Mouse (Mus musculus) ES-E14 (cell line): ENCODE measurements at regions not wholly inside any gene's neighbourhood (a gene's known extent, or its start where the extent isn't known, plus 50 kb on each side); places are given as distances from the start of the nearest gene placed in this dataset.

Source experiments
- DNase-seq: peaks from one replicate; pipeline ENCODE4 v3.0.0-alpha.2; 2013; ENCODE audit warnings: low read depth, low spot score
- H3K27ac ChIP-seq: 2 replicates; pipeline ENCODE4 v1.5.1; 2012; ENCODE audit warnings: low read depth, mild to moderate bottlenecking, low read length, moderate library complexity, mixed read lengths; ENCODE audit not compliant: poor library complexity, insufficient read depth, severe bottlenecking
- H3K36me3 ChIP-seq: 2 replicates; pipeline ENCODE4 v1.6.1; 2012; ENCODE audit warnings: mild to moderate bottlenecking, low read length, moderate library complexity, mixed read lengths; ENCODE audit not compliant: control insufficient read depth, poor library complexity, insufficient read depth, severe bottlenecking
- H3K4me1 ChIP-seq, 2 experiments: fragments of 150-350 bp in 1 of 2; sonication (generic) in 1 of 2; 2 replicates each; pipeline ENCODE4 v1.6.1; 2012; ENCODE audit warnings: low read length in 2 of 2, mild to moderate bottlenecking in 1 of 2, mixed read lengths in 1 of 2; ENCODE audit not compliant: control insufficient read depth in 2 of 2, insufficient read depth in 2 of 2, poor library complexity in 1 of 2
- H3K4me3 ChIP-seq, 2 experiments: fragments of 150-350 bp in 1 of 2; sonication (generic) in 1 of 2; 2 replicates each; pipeline ENCODE4 v1.5.1; 2012; ENCODE audit warnings: low read length in 2 of 2, low read depth in 1 of 2, mild to moderate bottlenecking in 1 of 2, mixed read lengths in 1 of 2; ENCODE audit not compliant: insufficient read depth in 1 of 2, poor library complexity in 1 of 2, severe bottlenecking in 1 of 2
- H3K9ac ChIP-seq: 2 replicates; pipeline ENCODE4 v1.6.1; 2012; ENCODE audit warnings: low read depth, mild to moderate bottlenecking, low read length, mixed read lengths; ENCODE audit not compliant: poor library complexity, insufficient read depth, severe bottlenecking
- H3K9me3 ChIP-seq: fragments of 150-350 bp; sonication (generic); 2 replicates; pipeline ENCODE4 v1.6.1; 2012; ENCODE audit warnings: low read depth, mild to moderate bottlenecking, low read length; ENCODE audit not compliant: control insufficient read depth, insufficient read depth
- CHD2 ChIP-seq: IDR thresholded peaks from 2 replicates; pipeline ENCODE4 v1.6.1; 2014; ENCODE audit warnings: mild to moderate bottlenecking, low read depth, low read length, inconsistent platforms
- HCFC1 ChIP-seq: IDR thresholded peaks from 2 replicates; pipeline ENCODE4 v1.6.1; 2012; ENCODE audit warnings: low read length, inconsistent platforms, borderline replicate concordance; ENCODE audit not compliant: insufficient read depth
- MAFK ChIP-seq: IDR thresholded peaks from 2 replicates; pipeline ENCODE4 v1.6.1; 2014; ENCODE audit warnings: mild to moderate bottlenecking, low read depth, low read length, inconsistent platforms; ENCODE audit not compliant: insufficient read depth
- ZC3H11A ChIP-seq: IDR thresholded peaks from 2 replicates; pipeline ENCODE4 v1.6.1; 2012; ENCODE audit warnings: low read depth, mild to moderate bottlenecking, inconsistent platforms, low read length, borderline replicate concordance
- ZNF384 ChIP-seq: IDR thresholded peaks from 2 replicates; pipeline ENCODE4 v1.6.1; 2012; ENCODE audit warnings: low read depth, low read length, inconsistent platforms
- in situ Hi-C, 2 experiments: fragments of 600-800 bp; cut with MboI; formaldehyde crosslinking; loops; one replicate each; pipeline ENCODE4 v1.15.1; 2025; ENCODE audit warnings: low sequenced_read_pairs in 2 of 2, inconsistent platforms in 1 of 2; ENCODE audit not compliant: unreplicated experiment in 2 of 2

DNA sequence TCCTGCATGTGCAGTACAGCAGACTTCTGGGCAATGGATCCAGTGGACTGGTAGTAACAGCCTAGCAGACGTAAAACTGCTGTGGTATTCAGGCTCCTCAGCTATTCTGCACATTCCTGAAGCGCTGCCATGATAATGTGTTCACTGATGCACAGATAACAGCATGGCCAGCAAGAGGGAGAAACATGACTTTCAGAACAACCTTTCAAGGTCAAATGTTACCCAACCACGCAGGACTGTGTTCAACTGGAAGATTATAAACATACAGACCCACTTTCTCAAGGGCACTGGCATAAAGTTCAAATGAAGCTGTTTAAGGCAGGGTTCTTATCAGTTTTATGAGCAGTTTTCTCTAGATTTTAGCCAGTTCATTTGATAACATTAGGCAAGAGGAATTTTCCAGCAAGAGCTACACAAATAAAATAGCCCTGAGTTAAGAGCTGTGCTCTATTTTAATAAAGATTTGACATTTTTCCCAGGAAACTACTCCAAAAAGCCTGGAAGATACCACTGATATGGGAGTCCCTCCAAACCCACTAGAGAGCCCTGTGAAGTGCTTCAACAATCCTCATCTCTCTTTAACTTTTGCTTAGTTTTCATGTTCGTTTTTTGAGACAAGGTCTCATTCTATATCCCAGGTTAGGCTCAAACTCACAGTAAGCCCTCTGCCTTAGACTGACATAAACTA is 311.6 kb upstream of the Cited2 start:
- no peaks in the 10 kb centered on the region for H3K4me1 ChIP-seq
- H3K36me3 ChIP-seq: no peaks in the 10 kb centered on the region
- no peak overlapping the region for H3K27ac ChIP-seq
- no peaks in the 10 kb centered on the region for H3K9me3 ChIP-seq
- H3K9ac ChIP-seq: no peak overlapping the region
- no peak overlapping the region for H3K4me3 ChIP-seq
- TF ChIP-seq MAFK (no peak), CHD2 (no peak), ZC3H11A (no peak), ZNF384 (no peak), HCFC1 (no peak)
- DNase-seq: no peak
- in situ Hi-C loops: no loop called here

- no peaks in the 10 kb centered on the region for H3K9me3 ChIP-seq
- no peaks in the 10 kb centered on the region for H3K4me1 ChIP-seq
- no peak overlapping the region for H3K9ac ChIP-seq
- no peak overlapping the region for H3K4me3 ChIP-seq
- TF ChIP-seq CHD2: no peak
- TF ChIP-seq HCFC1: no peak
- TF ChIP-seq ZC3H11A: no peak
- TF ChIP-seq ZNF384: no peak
- TF ChIP-seq MAFK: no peak
- no peaks in the 10 kb centered on the region for H3K36me3 ChIP-seq
- DNase-seq: no peak
- in situ Hi-C loops: no loop called here
- no peak overlapping the region for H3K27ac ChIP-seq
Observed at GRCm38 (mm10) chr10:17415112-17415511, 307.9 kb upstream of the Cited2 start.

- H3K9me3 ChIP-seq: no peaks in the 10 kb centered on the region
- TF ChIP-seq ZNF384: no peak
- no peak for TF ChIP-seq CHD2
- no peak for TF ChIP-seq MAFK
- TF ChIP-seq ZC3H11A: no peak
- no peak for TF ChIP-seq HCFC1
- H3K36me3 ChIP-seq: no peaks in the 10 kb centered on the region
- H3K27ac ChIP-seq: no peak overlapping the region
- in situ Hi-C loops: no loop called here
- H3K4me1 ChIP-seq: no peaks in the 10 kb centered on the region
- no peak for DNase-seq
- no peak overlapping the region for H3K4me3 ChIP-seq
- H3K9ac ChIP-seq: no peak overlapping the region
Observed at GRCm38 (mm10) chr10:17416121-17416520, 306.9 kb upstream of the Cited2 start.

DNA sequence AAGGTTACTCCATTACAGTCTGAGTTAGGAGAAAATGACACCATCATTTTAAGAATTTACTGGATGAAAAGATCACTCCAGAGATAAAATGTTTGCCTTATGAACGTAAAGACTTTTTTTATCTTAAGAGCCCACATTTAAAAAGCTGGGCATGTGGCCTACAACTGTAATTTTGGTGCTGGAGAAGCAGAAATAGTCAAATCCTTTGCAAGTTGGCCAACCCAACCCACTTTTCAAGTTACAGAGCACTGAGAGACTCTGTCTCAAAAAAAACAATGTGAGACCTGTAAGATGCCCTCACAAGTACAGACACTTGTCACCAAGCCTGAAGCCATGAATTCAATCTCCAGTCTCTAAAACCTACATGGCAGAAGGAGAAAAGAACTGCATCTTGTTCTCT is 305.6 kb upstream of the Cited2 start:
- no peak overlapping the region for H3K4me3 ChIP-seq
- no peaks in the 10 kb centered on the region for H3K36me3 ChIP-seq
- no peaks in the 10 kb centered on the region for H3K9me3 ChIP-seq
- TF ChIP-seq MAFK (no peak), ZC3H11A (no peak)
- H3K4me1 ChIP-seq: no peaks in the 10 kb centered on the region
- no peak for DNase-seq
- H3K27ac ChIP-seq: no peak overlapping the region
- no peak overlapping the region for H3K9ac ChIP-seq
- in situ Hi-C loops: no loop called here

GRCm38 (mm10) chr10:17418227-17418685 is 304.8 kb upstream of the Cited2 start:
- in situ Hi-C loops: no loop called here
- Histone ChIP-seq H3K27ac (no peak overlapping the region), H3K9me3 (no peaks in the 10 kb centered on the region), H3K4me3 (no peak overlapping the region), H3K4me1 (no peaks in the 10 kb centered on the region), H3K36me3 (no peaks in the 10 kb centered on the region), H3K9ac (no peak overlapping the region)
- DNase-seq: no peak
- no peak for TF ChIP-seq ZNF384
- TF ChIP-seq HCFC1: no peak
- TF ChIP-seq CHD2: no peak
- TF ChIP-seq ZC3H11A: no peak
- no peak for TF ChIP-seq MAFK
